Mouse (Mus musculus) forebrain, embryonic 11.5 days (tissue): ENCODE measurements around the gene Cnn3. TPM values are rescaled to one million over a fixed set of nuclear protein-coding genes. Genes with fewer than 3 reads are reported as not detected.

Experiments
- ATAC-seq: fragments of 200-750 bp; cut with Nextera tagmentation; replicated peaks from 2 replicates; pipeline ENCODE4 v1.8.0; 2017; ENCODE audit warnings: moderate TSS enrichment; ENCODE audit not compliant: low FRiP score
- DNase-seq: peaks from one replicate; pipeline ENCODE4 v3.0.0-alpha.2; 2017; ENCODE audit warnings: low spot score
- H3K27ac ChIP-seq: fragments of 300-500 bp; sonication (generic); 2 replicates; pipeline ENCODE4 v1.5.1; 2014; ENCODE audit warnings: low read depth, low read length
- H3K27me3 ChIP-seq: fragments of 300-500 bp; sonication (generic); 2 replicates; pipeline ENCODE4 v1.6.1; 2014; ENCODE audit warnings: mild to moderate bottlenecking, low read length, mixed read lengths; ENCODE audit not compliant: control insufficient read depth, insufficient read depth
- H3K36me3 ChIP-seq: fragments of 300-500 bp; sonication (generic); 2 replicates; pipeline ENCODE4 v1.6.1; 2014; ENCODE audit warnings: mild to moderate bottlenecking, low read length, moderate library complexity, mixed read lengths; ENCODE audit not compliant: control insufficient read depth, insufficient read depth
- H3K4me1 ChIP-seq: fragments of 300-500 bp; sonication (generic); replicated peaks from 2 replicates; pipeline ENCODE4 v1.6.1; 2014; ENCODE audit warnings: low read length, mixed read lengths; ENCODE audit not compliant: control insufficient read depth, insufficient read depth
- H3K4me2 ChIP-seq: fragments of 300-500 bp; sonication (generic); 2 replicates; pipeline ENCODE4 v1.6.1; 2014; ENCODE audit warnings: low read depth, mild to moderate bottlenecking, low read length, moderate library complexity, mixed read lengths; ENCODE audit not compliant: severe bottlenecking
- H3K4me3 ChIP-seq: fragments of 300-500 bp; sonication (generic); 2 replicates; pipeline ENCODE4 v1.5.1; 2014; ENCODE audit warnings: low read depth, low read length
- H3K9ac ChIP-seq: fragments of 300-500 bp; sonication (generic); 2 replicates; pipeline ENCODE4 v1.6.1; 2014; ENCODE audit warnings: low read length
- H3K9me3 ChIP-seq: fragments of 300-500 bp; sonication (generic); 2 replicates; pipeline ENCODE4 v1.6.1; 2016; ENCODE audit warnings: low read length, mixed read lengths; ENCODE audit not compliant: control insufficient read depth
- WGBS: fragments of 180-500 bp; shearing (Covaris S2); extraction: QIAGEN DNeasy Blood & Tissue Kit; methylation state at CpG from one replicate; pipeline ENCODE4 v1.1.7; 2014; 5-methylcytosine and 5-hydroxymethylcytosine counted together
- polyA plus RNA-seq: library from polyadenylated mRNA; unstranded; fragments of >200 nt; fragmentation: Nextera tagmentation; extraction: Ambion mirVana; gene quantifications from 2 replicates; pipeline ENCODE4 v1.2.1, GENCODE M21; 2014

Gene Cnn3
- polyA plus RNA-seq, 1 experiment from 2014 or later, result 954 TPM

GRCm38 (mm10) chr3:121395588-121396295 lies 30.6 kb upstream of the Cnn3 start:
- Histone ChIP-seq H3K4me1 (no peaks in the 10 kb centered on the region), H3K4me3 (no peak overlapping the region), H3K36me3 (no peaks in the 10 kb centered on the region), H3K9ac (no peak overlapping the region), H3K9me3 (no peaks in the 10 kb centered on the region), H3K27ac (no peak overlapping the region), H3K27me3 (no peaks in the 10 kb centered on the region), H3K4me2 (no peak overlapping the region)
- DNase-seq (no peak), ATAC-seq (no peak)
- WGBS, result 87% methylated on average over 16 of the region's 16 CpGs

GRCm38 (mm10) chr3:121396561-121396960 lies 29.7 kb upstream of the Cnn3 start:
- no peak overlapping the region for H3K4me3 ChIP-seq
- whole genome bisulfite sequencing, result 75% methylated on average over 7 of the region's 7 CpGs

GRCm38 (mm10) chr3:121397007-121397406 lies 29.3 kb upstream of the Cnn3 start:
- no peak overlapping the region for H3K9ac ChIP-seq
- ATAC-seq (no peak), DNase-seq (no peak)
- no peak overlapping the region for H3K27ac ChIP-seq
- no peaks in the 10 kb centered on the region for H3K4me1 ChIP-seq
- no peaks in the 10 kb centered on the region for H3K9me3 ChIP-seq
- no peaks in the 10 kb centered on the region for H3K27me3 ChIP-seq
- H3K36me3 ChIP-seq, result no peaks in the 10 kb centered on the region
- 86% methylated on average over 6 of the region's 6 CpGs for WGBS
- no peak overlapping the region for H3K4me2 ChIP-seq
- no peak overlapping the region for H3K4me3 ChIP-seq

More at GRCm38 (mm10) chr3:121396561-121396960, 29.7 kb upstream of the Cnn3 start:
- no peaks in the 10 kb centered on the region for H3K4me1 ChIP-seq
- H3K9me3 ChIP-seq, result no peaks in the 10 kb centered on the region
- no peak overlapping the region for H3K9ac ChIP-seq
- no peaks in the 10 kb centered on the region for H3K36me3 ChIP-seq
- DNase-seq, result no peak
- H3K27ac ChIP-seq, result no peak overlapping the region
- H3K27me3 ChIP-seq, result no peaks in the 10 kb centered on the region
- no peak for ATAC-seq
- no peak overlapping the region for H3K4me2 ChIP-seq

- no peak for ATAC-seq
- H3K4me3 ChIP-seq, result no peak overlapping the region
- no peak overlapping the region for H3K9ac ChIP-seq
- H3K4me1 ChIP-seq, result no peaks in the 10 kb centered on the region
- DNase-seq, result no peak
- no peaks in the 10 kb centered on the region for H3K9me3 ChIP-seq
- no peaks in the 10 kb centered on the region for H3K36me3 ChIP-seq
- H3K27me3 ChIP-seq, result no peaks in the 10 kb centered on the region
- H3K27ac ChIP-seq, result no peak overlapping the region
- no peak overlapping the region for H3K4me2 ChIP-seq
- 79% methylated on average over 4 of the region's 4 CpGs for WGBS
These were observed 24.9 kb upstream of the Cnn3 start for GRCm38 (mm10) chr3:121401384-121401783.

GRCm38 (mm10) chr3:121402096-121402495 lies 24.2 kb upstream of the Cnn3 start:
- no peak overlapping the region for H3K4me2 ChIP-seq
- H3K9me3 ChIP-seq, result no peaks in the 10 kb centered on the region
- no peak overlapping the region for H3K4me3 ChIP-seq
- no peaks in the 10 kb centered on the region for H3K4me1 ChIP-seq
- H3K9ac ChIP-seq, result no peak overlapping the region
- H3K27me3 ChIP-seq, result no peaks in the 10 kb centered on the region
- 86% methylated on average over 6 of the region's 6 CpGs for whole genome bisulfite sequencing
- ATAC-seq (no peak), DNase-seq (no peak)
- H3K27ac ChIP-seq, result no peak overlapping the region
- H3K36me3 ChIP-seq, result no peaks in the 10 kb centered on the region

GRCm38 (mm10) chr3:121403449-121403848 lies 22.8 kb upstream of the Cnn3 start:
- no peak overlapping the region for H3K9ac ChIP-seq
- no peaks in the 10 kb centered on the region for H3K9me3 ChIP-seq
- DNase-seq (no peak), ATAC-seq (no peak)
- no peaks in the 10 kb centered on the region for H3K27me3 ChIP-seq
- no peak overlapping the region for H3K4me2 ChIP-seq
- H3K27ac ChIP-seq, result no peak overlapping the region
- H3K36me3 ChIP-seq, result no peaks in the 10 kb centered on the region
- WGBS, result 24% methylated on average over 5 of the region's 5 CpGs
- H3K4me1 ChIP-seq, result no peaks in the 10 kb centered on the region
- H3K4me3 ChIP-seq, result no peak overlapping the region

GRCm38 (mm10) chr3:121405101-121405500 lies 21.2 kb upstream of the Cnn3 start:
- WGBS, result 81% methylated on average over 5 of the region's 5 CpGs
- Histone ChIP-seq H3K9ac (no peak overlapping the region), H3K4me1 (no peaks in the 10 kb centered on the region), H3K27ac (no peak overlapping the region), H3K4me3 (no peak overlapping the region), H3K36me3 (no peaks in the 10 kb centered on the region), H3K4me2 (no peak overlapping the region), H3K27me3 (no peaks in the 10 kb centered on the region), H3K9me3 (no peaks in the 10 kb centered on the region)
- DNase-seq, result no peak
- no peak for ATAC-seq

GRCm38 (mm10) chr3:121407417-121407816 lies 18.9 kb upstream of the Cnn3 start:
- Histone ChIP-seq H3K4me2 (no peak overlapping the region), H3K9me3 (no peaks in the 10 kb centered on the region), H3K4me3 (no peak overlapping the region), H3K27me3 (no peaks in the 10 kb centered on the region), H3K4me1 (no peaks in the 10 kb centered on the region), H3K9ac (no peak overlapping the region), H3K36me3 (no peaks in the 10 kb centered on the region), H3K27ac (no peak overlapping the region)
- no peak for DNase-seq
- 82% methylated on average over 9 of the region's 9 CpGs for WGBS
- no peak for ATAC-seq

- H3K36me3 ChIP-seq, result no peaks in the 10 kb centered on the region
- no peak for ATAC-seq
- H3K9me3 ChIP-seq, result no peaks in the 10 kb centered on the region
- H3K4me3 ChIP-seq, result no peak overlapping the region
- no peaks in the 10 kb centered on the region for H3K4me1 ChIP-seq
- H3K27ac ChIP-seq, result no peak overlapping the region
- no peak overlapping the region for H3K9ac ChIP-seq
- 91% methylated on average over 3 of the region's 3 CpGs for WGBS
- H3K27me3 ChIP-seq, result no peaks in the 10 kb centered on the region
- DNase-seq, result no peak
- no peak overlapping the region for H3K4me2 ChIP-seq
These were observed 17.9 kb upstream of the Cnn3 start for GRCm38 (mm10) chr3:121408386-121408785.
